Mouse (Mus musculus): ENCODE measurements around the gene Dvl2. TPM values are rescaled to one million over a fixed set of nuclear protein-coding genes. Genes with fewer than 3 reads are reported as not detected.

Dvl2 gene
- total and polyA plus RNA-seq, 3 experiments, result 11.2 to 22.2 (median 12.2) TPM

DNA sequence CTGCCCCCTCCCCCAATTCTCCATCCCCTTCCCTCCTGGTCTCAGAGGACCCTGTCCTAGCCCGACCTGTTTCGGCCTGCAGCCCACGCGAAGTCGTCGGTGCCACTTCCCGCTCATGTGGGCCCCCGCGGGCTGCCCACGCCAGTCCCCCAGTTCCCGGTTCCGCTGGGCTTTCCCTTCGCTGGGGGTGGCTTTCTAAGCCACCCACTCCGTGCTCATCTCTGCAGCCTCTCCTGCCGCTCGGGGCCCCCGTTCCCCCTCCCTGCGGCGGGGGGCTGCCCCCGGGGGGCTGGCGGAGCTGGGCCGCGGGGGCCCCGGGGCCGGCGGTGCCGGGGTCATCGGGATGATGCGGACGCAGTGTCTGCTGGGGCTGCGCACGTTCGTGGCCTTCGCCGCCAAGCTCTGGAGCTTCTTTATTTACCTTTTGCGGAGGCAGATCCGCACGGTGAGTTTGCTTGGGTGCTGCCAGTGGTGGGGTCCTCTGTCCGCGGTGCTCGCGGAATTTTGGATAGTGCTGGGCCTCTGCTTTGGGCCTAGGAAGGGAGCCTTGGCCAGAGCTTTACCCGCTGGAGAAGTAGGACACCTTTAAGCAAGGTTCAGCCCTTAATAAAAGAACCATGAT is 19.1 kb upstream of the Dvl2 start, which contains the start of gene Ctdnep1:
TSS of gene Ctdnep1 (plus strand) at position 16 of the 622 bp plus-strand sequence.
- DNase-seq, result no peak

DNA sequence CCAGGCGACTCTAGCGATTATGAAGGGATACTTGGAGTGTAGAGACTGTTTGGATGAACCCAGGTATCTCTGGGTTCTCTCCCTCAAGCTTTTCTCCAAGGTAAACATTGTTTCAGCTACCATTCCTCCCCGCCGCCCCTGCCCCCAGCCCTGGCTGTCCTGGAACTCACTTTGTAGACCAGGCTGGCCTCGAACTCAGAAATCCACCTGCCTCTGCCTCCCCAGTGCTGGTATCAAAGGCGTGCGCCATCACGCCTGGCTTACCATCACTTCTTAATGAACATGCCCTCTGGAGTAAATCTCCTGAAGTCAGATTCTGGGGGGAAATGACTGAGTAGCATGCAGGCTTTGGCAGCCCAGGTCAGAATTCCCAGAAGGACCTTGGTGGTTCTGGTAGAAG is 18.2 kb upstream of the Dvl2 start, which contains the start of gene Elp5:
TSS of gene Elp5 (minus strand) at position 293 of the 400 bp plus-strand sequence.
- DNase-seq, result peak; percentile 4

DNA sequence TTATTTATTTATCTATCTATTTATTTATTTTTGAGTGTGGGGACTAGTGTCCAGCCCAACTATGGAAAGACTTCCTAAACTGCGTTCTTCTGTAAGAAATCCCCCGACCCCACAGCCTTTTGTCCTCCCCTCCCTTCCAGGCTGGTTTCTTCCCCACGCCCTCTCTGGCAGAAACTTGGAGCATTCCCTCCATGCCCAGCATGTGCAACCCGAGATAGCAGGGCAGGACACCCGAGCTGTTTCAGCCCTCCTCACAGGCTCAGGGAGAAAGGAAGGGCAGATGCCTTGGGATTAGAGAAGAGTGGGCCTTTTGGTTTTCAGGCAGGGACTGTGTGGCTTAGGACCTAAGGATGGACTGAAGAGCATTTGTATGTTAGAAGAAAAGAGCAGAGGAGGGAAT is 17.5 kb upstream of the Dvl2 start:
- peak; percentile 21 for DNase-seq

DNA sequence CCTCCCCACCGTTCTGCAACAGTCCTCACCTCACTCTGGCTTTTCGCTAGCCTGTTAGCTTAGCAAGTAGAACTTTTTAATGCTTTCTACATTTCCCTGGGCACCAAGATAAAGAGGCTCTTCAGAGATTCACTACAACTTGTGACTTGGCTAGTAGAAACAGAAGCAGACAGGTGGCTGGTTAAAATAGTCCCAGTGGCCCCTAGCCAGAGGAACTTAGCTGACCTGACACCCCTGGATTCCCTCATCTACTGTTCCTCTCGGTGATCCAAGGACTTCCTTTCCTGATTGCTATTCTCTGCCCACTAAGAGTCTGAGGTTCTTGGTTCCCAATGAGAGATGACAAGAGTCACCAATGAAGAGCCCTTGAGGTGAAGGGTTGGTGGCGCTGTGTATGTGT is 17.0 kb upstream of the Dvl2 start:
- no peak for DNase-seq

DNA sequence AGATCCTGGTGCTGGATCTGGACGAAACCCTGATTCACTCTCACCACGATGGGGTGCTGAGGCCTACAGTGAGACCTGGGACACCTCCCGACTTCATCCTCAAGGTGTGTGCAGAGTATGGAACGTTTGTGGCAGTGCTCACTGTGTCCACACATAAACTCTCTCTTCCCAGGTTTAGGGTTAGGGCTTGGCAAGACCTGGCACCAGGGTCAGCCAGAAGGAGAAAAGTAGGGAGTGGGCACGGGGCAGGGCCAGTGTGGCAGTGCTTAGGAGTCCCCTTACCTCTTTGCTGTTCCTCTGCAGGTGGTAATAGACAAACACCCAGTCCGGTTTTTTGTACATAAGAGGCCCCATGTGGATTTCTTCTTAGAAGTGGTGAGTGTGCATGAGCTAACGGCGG is 16.0 kb upstream of the Dvl2 start:
- no peak for DNase-seq

DNA sequence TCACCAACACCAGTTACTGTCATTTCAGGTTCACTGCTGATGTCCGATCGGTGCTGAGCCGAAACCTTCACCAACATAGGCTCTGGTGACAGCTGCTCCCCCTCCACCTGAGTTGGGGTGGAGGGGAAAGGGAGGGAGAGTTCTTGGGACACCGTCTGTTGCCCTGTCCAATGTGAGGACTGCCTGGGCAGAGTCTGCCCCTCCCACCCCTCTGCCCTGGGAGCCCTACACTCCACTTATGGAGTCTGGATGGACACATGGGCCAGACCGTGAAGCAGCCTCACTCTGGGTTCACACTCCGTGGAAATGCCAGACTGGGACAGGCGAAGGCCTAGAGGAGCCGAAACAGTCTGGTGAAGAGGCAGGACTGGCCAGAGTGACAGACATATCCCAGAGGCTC is 10.4 kb upstream of the Dvl2 start:
- no peak for DNase-seq

DNA sequence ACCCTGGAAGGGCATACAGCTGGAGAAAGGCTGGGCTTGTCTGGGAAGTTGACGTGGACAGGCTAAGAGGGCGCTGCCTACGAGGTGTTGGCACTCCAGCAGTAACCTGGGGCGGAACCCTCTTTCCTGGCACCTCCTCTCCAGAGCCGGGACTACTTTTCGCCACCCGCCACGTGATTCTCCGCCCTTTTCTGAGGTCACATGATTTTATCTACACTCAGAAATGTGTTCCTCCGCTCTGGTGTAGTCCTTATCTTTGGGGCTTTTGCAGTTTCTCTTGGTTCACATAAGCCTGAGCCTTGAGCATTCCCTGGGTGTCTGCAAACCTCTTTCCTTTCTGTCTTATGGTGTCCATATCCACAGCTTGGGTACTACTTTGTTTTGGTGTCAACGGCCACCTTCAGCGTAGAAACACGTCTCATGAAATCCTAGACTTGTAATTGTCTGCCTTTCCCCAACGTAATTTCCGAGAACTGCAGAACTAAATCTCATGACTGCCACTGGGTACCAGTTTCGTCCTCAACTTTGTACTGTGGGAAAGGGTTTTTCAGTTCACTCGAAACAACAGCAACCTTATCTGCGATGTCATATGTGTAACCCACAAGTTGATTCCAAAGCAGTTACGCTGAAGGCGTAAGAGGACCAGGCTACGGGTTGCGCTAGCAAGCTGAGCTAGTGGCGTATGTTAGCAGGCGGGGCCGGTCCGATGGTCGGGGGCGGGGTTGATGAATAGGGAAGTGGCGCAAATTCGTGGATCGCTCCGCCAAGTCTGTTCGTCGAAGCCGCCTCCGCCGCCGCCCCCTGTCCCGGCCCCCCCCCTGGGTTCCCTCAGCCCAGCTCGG is 9.3 kb upstream of the Dvl2 start, which contains the start of gene Gabarap:
TSS of gene Gabarap (plus strand) at position 294 of the 842 bp plus-strand sequence.
- DNase-seq, result peak; percentile 97

DNA sequence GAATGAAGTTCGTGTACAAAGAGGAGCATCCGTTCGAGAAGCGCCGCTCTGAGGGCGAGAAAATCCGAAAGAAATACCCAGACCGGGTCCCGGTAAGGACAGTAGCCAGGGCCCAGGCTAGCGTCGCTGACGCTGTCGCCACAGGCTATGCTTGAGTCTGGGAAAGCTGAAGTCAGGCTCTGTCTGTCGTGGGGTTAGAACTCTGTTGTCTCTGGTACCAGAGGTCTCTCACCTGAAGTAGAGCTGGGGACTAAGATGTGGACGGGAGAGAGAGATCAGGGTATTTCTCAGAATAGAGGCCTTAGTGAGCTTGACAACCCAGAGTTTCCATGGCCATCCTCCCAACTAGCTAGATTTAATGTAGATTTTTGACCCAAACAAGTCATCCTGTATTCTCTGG is 8.7 kb upstream of the Dvl2 start:
- DNase-seq, result no peak

DNA sequence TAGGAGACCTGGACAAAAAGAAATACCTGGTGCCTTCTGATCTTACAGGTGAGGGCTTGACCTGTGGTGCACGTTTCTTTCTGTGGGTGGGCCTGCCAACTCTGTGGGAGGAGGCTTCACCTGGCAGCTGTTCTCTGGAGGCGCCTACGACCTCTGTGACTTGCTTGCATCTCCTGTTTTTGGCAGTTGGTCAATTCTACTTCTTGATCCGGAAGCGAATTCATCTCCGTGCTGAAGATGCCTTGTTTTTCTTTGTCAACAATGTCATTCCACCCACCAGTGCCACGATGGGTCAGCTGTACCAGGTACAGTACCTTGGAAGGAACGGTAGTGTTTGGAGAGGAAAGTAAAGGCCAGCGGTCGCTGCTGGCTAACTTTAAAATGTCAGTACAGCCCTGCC is 8.0 kb upstream of the Dvl2 start:
- peak; percentile 42 for DNase-seq

DNA sequence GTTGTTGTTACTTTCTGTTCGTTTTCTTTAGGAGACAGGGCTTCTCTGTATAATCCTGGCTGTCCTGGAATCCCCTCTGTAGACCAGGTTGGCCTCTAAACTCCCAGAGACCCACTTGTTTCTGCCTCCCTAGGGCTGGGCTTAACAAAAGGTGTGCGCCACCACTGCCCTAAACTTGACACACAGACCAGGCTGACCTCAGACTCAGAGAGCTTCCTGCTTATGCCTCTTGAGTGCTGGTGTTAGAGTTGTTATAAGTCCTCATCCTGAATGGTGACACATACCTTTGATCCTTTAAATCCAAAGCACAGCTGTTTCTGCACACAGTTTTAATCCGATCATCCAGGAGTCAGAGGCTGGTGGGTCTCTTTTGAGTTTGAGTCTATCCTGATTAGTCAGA is 7.5 kb upstream of the Dvl2 start:
- no peak for DNase-seq

DNA sequence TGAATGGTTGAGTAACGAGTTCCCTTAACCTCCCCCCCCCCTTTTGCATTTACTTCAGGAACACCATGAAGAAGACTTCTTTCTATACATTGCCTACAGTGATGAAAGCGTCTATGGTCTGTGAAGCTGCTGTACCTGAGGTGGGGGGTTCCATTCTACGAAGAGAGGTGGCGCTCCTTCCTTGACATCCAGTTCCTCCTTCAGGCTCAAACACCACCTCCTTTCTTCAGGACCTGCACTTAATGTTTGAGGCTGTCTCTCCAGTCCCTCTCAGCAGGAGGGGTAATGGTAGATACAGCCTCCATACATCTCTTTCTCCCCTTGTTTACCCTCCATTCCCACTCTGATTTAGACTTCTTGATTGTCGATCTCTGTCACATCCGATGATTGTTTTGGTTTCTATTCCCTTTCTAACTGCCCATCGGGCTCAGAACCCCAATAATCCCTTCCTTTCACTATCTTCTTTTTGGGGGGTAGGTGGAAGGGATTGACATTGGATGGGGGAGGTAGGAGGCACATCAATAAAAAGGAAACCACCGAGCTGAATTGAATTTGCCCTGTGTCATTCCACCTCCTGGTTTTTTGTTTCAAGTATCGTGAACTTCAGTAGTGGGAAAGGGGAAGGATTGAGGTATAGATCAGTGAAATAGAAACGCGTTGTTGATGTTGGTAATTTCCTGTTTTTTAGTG is 5.8 kb upstream of the Dvl2 start:
- no peak for DNase-seq

DNA sequence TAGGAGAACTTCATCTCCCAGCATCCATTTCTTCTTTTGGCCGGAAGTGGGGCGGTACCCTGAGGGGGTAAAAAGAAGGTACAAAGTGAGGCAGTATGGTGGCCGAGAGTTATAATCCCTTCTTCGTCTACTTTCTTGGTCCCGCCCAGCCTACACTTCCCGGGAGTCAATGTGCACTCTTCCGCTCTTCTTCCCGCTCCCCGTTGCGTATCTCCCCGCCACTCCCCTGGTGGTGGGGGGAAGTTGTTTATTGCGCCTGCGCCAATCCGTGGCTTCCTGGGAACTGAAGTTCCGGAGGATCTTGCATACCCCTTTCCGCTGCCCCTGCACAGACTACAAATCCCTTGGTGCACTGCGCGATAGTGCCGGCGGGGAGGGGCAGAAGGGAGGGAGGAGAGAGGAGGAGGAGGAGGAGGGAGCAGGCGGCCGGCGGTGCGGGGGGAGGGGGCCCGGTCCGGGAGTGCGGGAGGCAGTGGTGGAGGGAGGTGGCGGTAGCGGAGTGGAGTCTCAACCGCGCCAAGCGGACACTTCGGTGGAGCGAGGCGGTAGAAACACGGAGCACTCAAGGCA is 4.9 kb upstream of the Dvl2 start, which contains the start of gene Phf23:
TSS of gene Phf23 (plus strand) at position 387 of the 570 bp plus-strand sequence.
- peak; percentile 99 for DNase-seq

DNA sequence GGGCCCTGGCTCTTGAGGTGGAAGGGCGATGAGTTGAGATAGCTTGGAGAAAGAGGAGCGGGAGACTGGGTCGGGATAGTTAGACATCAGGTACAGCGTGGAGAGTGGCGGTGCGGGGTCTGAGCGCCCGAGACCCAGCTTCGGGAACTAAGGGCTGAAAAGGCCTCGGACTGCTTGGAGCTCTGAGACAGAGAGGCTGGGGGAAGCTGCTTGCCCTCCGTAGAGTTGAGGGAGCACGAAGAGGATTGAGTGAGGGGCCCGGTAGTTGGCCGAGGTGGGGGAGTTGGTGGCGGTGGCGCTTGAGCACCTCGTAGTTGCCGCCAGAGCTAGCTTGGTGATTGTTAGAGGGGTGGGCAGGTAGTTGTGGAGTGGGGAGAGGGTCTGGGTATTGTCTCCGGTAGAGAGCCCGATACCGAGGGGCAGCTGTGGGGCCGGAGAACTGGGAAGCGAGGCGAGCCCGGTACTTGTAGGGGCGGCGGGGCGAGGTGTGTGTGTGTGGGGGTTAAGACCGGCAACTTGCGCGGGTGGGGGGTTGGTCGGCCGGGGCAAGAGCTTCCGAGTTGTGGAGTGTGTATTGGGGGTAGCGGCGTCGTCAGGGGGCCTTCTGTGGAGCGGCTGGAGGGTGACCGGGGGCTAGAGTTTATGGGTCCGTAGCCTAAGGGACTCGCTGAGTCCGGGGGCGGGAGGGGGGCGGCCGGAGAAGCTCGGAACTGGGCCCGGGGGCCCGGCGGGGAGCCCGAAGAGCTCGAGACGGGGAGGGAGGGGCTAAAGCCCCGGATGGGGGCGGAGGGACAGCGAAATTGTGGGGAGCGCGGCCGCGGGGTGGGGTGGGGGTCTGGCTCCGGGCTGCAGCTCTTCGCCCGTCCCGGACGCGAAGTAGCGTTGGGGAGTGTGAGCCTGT is 4.0 kb upstream of the Dvl2 start:
- no peak for DNase-seq

DNA sequence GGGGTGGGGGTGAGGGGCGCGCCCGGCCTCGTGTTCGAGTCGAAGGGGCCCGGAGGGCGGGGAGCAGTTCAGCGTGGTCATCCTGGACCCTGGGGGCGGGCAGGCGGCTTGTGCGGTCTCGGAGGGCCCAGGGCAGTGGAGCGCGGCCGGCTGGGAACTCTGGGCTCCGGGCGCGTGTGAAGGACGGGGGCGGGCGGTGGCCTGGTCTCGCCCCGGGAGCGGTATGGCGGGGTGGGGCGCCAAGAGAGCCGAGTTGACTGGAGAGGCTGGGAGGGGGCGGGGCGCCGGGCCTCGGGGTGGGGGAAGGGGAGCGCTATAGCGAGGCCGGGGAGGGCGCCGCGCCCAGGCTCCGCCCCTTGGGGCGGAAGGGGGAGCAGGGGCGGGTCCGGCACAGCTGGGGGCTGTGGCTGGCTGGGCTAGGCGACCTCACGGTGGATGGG is 3.3 kb upstream of the Dvl2 start:
- peak; percentile 95 for DNase-seq

DNA sequence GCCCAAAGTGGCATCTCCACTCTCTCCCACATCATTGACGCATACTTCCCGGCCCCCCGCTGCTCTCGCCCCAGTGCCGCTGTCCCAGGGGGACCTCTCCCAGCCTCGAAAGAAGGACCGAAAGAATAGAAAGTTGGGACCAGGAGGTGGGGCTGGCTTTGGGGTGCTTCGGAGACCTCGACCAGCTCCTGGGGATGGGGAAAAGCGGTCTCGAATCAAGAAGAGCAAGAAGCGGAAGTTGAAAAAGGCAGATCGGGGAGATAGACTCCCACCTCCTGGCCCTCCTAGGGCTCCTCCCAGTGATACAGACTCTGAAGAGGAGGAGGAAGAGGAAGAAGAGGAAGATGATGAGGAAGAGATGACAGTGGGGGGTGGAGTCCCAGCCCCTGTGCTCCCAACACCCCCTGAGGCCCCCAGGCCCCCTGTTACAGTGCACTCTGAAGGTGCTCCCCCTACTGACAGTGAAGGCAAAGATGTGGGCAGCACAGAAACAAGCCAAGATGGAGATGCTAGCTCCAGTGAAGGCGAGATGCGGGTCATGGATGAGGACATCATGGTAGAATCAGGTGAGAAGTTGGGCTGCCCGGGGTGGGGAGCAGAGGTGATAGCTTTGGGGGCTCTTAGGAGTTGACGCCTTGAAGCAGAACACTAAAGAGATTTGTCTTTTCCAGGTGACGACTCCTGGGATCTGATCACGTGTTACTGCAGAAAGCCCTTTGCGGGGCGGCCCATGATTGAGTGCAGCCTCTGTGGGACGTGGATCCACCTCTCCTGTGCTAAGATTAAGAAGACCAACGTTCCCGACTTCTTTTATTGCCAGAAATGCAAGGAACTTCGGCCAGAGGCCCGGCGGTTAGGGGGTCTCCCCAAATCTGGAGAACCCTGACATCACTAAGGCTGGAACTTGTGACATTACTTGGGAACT is 1.6 kb upstream of the Dvl2 start:
- DNase-seq, result no peak

DNA sequence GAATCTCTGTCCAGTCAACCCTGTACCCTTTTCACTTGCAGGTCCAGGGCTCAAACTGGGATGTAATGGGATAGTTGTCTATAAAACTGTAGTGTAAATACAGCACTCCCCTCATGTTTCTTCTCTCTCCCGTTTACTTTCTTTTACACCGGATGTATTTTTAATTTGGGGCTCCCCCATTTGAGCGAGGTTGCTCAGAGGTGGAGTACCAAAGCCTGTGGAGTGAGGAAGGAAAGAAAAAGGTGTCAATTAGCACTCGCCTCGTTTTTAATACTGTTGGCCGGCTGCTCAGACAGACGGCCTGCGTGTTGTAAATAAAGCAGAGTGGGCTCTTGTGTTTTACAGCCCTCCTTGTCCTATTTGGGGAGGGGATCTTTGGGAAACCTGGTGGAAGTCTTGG is 729 bp upstream of the Dvl2 start:
- no peak for DNase-seq

DNA sequence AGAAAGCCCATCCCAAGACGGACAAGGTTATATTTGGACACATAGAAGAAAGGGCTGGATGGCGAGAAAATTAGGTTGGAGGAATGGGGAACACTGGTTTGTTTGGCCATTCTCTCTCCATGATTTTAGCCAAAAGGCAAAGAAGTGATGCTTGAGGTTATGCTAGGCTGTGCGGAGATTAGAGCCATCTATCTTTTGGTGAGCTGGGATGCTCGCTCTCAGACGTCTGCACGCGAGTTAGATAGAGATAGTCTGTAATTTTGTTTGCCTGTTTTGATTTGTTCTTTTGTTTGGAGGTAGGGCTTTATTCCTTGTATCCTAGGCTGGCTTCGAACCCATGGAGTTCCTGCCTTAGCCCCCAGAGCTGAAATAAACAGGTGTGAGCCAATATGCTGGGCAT is 764 bp downstream of the Dvl2 start:
- no peak for DNase-seq

DNA sequence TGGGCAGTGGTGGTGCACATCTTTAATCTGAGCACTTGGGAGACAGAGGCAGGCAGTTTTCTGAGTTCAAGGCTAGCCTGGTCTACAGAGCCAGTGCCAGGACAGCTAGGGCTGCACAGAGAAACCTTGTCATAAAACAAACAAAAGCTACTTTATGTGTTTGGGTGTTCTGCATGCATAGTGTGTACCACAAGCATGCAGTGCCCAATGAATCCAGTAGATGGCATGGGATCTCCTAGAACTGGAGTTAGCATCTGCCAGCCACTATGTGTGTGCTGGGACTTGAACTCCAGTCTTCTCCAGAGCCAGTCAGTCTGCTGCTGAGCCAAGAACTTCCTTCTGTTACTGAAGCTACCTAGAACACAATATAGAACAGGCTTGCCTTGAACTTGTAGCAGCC is 1.5 kb downstream of the Dvl2 start:
- DNase-seq, result no peak

DNA sequence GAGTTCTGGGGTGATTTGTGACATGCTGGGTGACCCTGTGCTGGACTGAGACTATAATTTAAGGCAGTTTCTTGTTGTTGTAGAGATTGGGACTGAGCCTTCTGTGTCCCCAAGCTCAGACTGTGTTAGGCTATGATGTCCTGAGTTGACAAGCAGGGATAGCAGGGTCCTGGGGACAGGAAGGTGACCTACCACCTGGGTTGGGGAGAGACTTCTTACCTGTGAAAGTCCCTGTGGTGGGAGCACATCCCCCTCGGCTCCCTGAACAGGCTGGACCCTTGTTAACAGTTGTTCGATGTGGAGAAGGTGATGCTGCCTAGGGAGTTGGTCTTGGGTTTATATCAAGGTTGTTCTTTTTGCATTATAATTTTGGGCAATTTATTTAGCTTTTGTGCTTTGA is 2.1 kb downstream of the Dvl2 start:
- no peak for DNase-seq

DNA sequence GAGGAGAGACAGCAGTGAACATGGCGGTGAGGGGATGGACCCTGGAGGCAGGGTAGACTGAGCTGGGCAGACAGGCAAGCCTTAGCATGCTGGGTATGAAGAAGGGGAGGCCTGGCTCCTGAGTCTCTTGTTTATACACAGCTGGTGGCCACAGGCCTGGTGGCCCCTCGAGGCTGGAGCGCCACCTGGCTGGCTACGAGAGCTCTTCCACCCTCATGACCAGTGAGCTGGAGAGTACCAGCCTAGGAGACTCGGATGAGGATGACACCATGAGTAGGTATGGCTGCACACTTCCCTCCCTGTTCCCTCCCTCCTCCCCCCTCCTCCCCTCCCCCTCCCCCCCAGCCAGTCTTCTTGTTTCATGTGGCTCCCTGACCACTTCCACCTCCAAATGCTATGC is 5.1 kb downstream of the Dvl2 start:
- no peak for DNase-seq

Measured in adrenal gland, adult 2 months (tissue).